Mouse (Mus musculus): Measurements from ENCODE around the gene Tm6sf2. TPM values are rescaled to one million over a fixed set of nuclear protein-coding genes. Genes with fewer than 3 reads are reported as not detected.

Tm6sf2 gene
- total RNA-seq, 2 experiments from 2014 or later: 1.7 TPM; not detected in 1

Small RNA genes lying within 50 kb of the gene (microRNA-seq; reads per million reads assigned to microRNA genes)
- gene Mir7066 (ENCODE audit: borderline replicate concordance in 2 of 2): 0 reads per million in 2 experiments

Other genes with a start within 250 kb of the Tm6sf2 start
- not detected for gene Pbx4, start 240.4 kb upstream of the Tm6sf2 start, total RNA-seq (2021)
- gene Cilp2, start 185.2 kb upstream of the Tm6sf2 start, total RNA-seq (2021): 10 to 100 TPM in 1 of 2 experiments, 1 to 10 TPM in 1; 4.0 to 13.6 TPM
- gene Tssk6, start 170.7 kb upstream of the Tm6sf2 start, total RNA-seq (2021): not detected
- gene Ndufa13, start 170.4 kb upstream of the Tm6sf2 start, total RNA-seq (2021): 100 to 1,000 TPM; 338 to 343 TPM
- 1 to 10 TPM; 5.6 to 6.9 TPM for gene Yjefn3, start 170.2 kb upstream of the Tm6sf2 start, total RNA-seq (2021)
- gene Gatad2a, start 76.5 kb upstream of the Tm6sf2 start, total RNA-seq (2021): 10 to 100 TPM; 25.4 to 26.2 TPM
- gene Mau2, start 30.2 kb upstream of the Tm6sf2 start, total RNA-seq (2021): 10 to 100 TPM; 24.5 to 25.1 TPM
- 10 to 100 TPM; 13.1 to 15.5 TPM for gene Sugp1, start 30.1 kb upstream of the Tm6sf2 start, total RNA-seq (2021)
- gene Hapln4, start 10.5 kb downstream of the Tm6sf2 start, total RNA-seq (2021): under 1 TPM in 1 of 2 experiments, not detected in 1; 0.08 TPM
- gene Ncan, start 47.9 kb downstream of the Tm6sf2 start, total RNA-seq (2021): under 1 TPM in 1 of 2 experiments, not detected in 1; 0.05 TPM
- gene Nr2c2ap, start 58.4 kb downstream of the Tm6sf2 start, total RNA-seq (2021): 1 to 10 TPM; 3.9 to 4.3 TPM
- 1 to 10 TPM; 7.3 to 7.7 TPM for gene Rfxank, start 66.2 kb downstream of the Tm6sf2 start, total RNA-seq (2021)
- 10 to 100 TPM; 14.6 to 16.6 TPM for gene Borcs8, start 66.6 kb downstream of the Tm6sf2 start, total RNA-seq (2021)
- gene Mef2b, start 66.8 kb downstream of the Tm6sf2 start, total RNA-seq (2021): under 1 TPM; 0.21 to 0.23 TPM
- gene Tmem161a, start 99.4 kb downstream of the Tm6sf2 start, total RNA-seq (2021): 10 to 100 TPM; 68.1 to 72.3 TPM
- gene Slc25a42, start 139.4 kb downstream of the Tm6sf2 start, total RNA-seq (2021): 10 to 100 TPM; 30.0 to 39.2 TPM
- 10 to 100 TPM; 43.1 to 45.0 TPM for gene Sugp2, start 161.3 kb downstream of the Tm6sf2 start, total RNA-seq (2021)
- 1 to 10 TPM; 7.6 to 8.2 TPM for gene Armc6, start 161.5 kb downstream of the Tm6sf2 start, total RNA-seq (2021)
- gene Homer3, start 209.9 kb downstream of the Tm6sf2 start, total RNA-seq (2021): 1 to 10 TPM; 3.0 to 4.7 TPM
- 10 to 100 TPM; 26.9 to 30.7 TPM for gene Ddx49, start 229.6 kb downstream of the Tm6sf2 start, total RNA-seq (2021)
- gene Cope, start 229.6 kb downstream of the Tm6sf2 start, total RNA-seq (2021): 100 to 1,000 TPM; 113 to 119 TPM
- 10 to 100 TPM; 13.8 to 15.8 TPM for gene Cers1, start 242.9 kb downstream of the Tm6sf2 start, total RNA-seq (2021)